14 mouse cellular contexts compared by ENCODE assay signal in genomic region chr11:69003592-69003991, GRCm38 (mm10). TPM values are rescaled to one million over a fixed set of nuclear protein-coding genes. Genes with fewer than 3 reads are reported as not detected.
A peak's percentile ranks its signal among the peaks of the same experiment; 100 is the strongest.
DNase-seq lines count a peak whose midpoint lies in the region; ATAC-seq lines count a peak whose summit lies in the region.
"Had no signal": no experiment of that assay in that cellular context is flagged by ENCODE, and none has a peak within 500 bp of the region (broad histone marks: within the 10 kb centered on the region; RNA-seq: fewer than 3 reads in every experiment).

No protein-coding gene starts in this region.

- H3K27me3 ChIP-seq in limb, embryonic 11.5 days (ENCODE audit: control insufficient read depth, insufficient read depth, low read length) = no peaks in the 10 kb centered on the region
- H3K27me3 ChIP-seq in limb, embryonic 10.5 days (ENCODE audit: low read depth, poor library complexity, severe bottlenecking) = no peaks in the 10 kb centered on the region
- H3K27me3 ChIP-seq in neural tube, embryonic 15.5 days (replicated peaks) = no peaks in the 10 kb centered on the region
- H3K27me3 ChIP-seq in midbrain, embryonic 16.5 days (ENCODE audit: control insufficient read depth, insufficient read depth, low read depth, low read length) = no peaks in the 10 kb centered on the region
- H3K27me3 ChIP-seq: embryonic facial prominence, embryonic 13.5 days; limb, embryonic 12.5 days; stomach, embryonic 15.5 days had no signal

- DNase-seq in heart, adult 18-20 months = peak; percentile 34 to 44
- no peak for DNase-seq in heart, adult 11 months
- peak; percentile 36 for DNase-seq in limb, embryonic 11.5 days (ENCODE audit: low spot score)
- no peak for DNase-seq in limb, embryonic 10.5 days (ENCODE audit: low spot score)
- peak; percentile 35 to 46 for DNase-seq in adrenal gland, adult 18-20 months (ENCODE audit: low spot score in 2 of 2)
- DNase-seq in lung, postnatal 14 days = peak; percentile 27
- DNase-seq: forebrain, postnatal 0 days had no signal

- H3K9ac ChIP-seq in limb, embryonic 11.5 days (ENCODE audit: low read length) = no peak overlapping the region
- H3K9ac ChIP-seq in neural tube, embryonic 15.5 days (replicated peaks) = no peak overlapping the region
- H3K9ac ChIP-seq in midbrain, embryonic 16.5 days (ENCODE audit: low read depth, low read length) = no peak overlapping the region
- H3K9ac ChIP-seq: embryonic facial prominence, embryonic 13.5 days; forebrain, postnatal 0 days; limb, embryonic 12.5 days; stomach, embryonic 15.5 days had no signal

- H3K4me2 ChIP-seq in limb, embryonic 11.5 days (ENCODE audit: low read depth, severe bottlenecking) = no peak overlapping the region
- H3K4me2 ChIP-seq in neural tube, embryonic 15.5 days = no peak overlapping the region
- no peak overlapping the region for H3K4me2 ChIP-seq in midbrain, embryonic 16.5 days (ENCODE audit: low read length)
- H3K4me2 ChIP-seq: embryonic facial prominence, embryonic 13.5 days; limb, embryonic 12.5 days; stomach, embryonic 15.5 days had no signal

- no peak overlapping the region for H3K27ac ChIP-seq in limb, embryonic 11.5 days (replicated peaks; ENCODE audit: low read depth, low read length)
- no peak overlapping the region for H3K27ac ChIP-seq in limb, embryonic 10.5 days
- H3K27ac ChIP-seq in neural tube, embryonic 15.5 days (replicated peaks) = no peak overlapping the region
- no peak overlapping the region for H3K27ac ChIP-seq in midbrain, embryonic 16.5 days (ENCODE audit: low read length)
- H3K27ac ChIP-seq: embryonic facial prominence, embryonic 13.5 days; limb, embryonic 12.5 days; macrophage; stomach, embryonic 15.5 days had no signal

- no peak overlapping the region for H3K4me3 ChIP-seq in limb, embryonic 11.5 days (ENCODE audit: low read depth, low read length)
- no peak overlapping the region for H3K4me3 ChIP-seq in limb, embryonic 10.5 days
- no peak overlapping the region for H3K4me3 ChIP-seq in neural tube, embryonic 15.5 days (replicated peaks)
- no peak overlapping the region for H3K4me3 ChIP-seq in midbrain, embryonic 16.5 days (ENCODE audit: low read depth, low read length)
- H3K4me3 ChIP-seq: embryonic facial prominence, embryonic 13.5 days; limb, embryonic 12.5 days; myocyte; stomach, embryonic 15.5 days had no signal

- whole genome bisulfite sequencing in limb, embryonic 11.5 days = 65% methylated on average over 4 of the region's 4 CpGs
- 67% methylated on average over 4 of the region's 4 CpGs for WGBS in limb, embryonic 10.5 days
- WGBS in neural tube, embryonic 15.5 days = 70% methylated on average over 4 of the region's 4 CpGs
- WGBS in midbrain, embryonic 16.5 days = 70% methylated on average over 4 of the region's 4 CpGs

- peaks cover 4% of the 10 kb centered on the region; the same call in 1 of the 2 replicates for H3K4me1 ChIP-seq in limb, embryonic 11.5 days (ENCODE audit: control insufficient read depth, insufficient read depth, low read length)
- peaks cover 10% of the 10 kb centered on the region; the same call in 1 of the 2 replicates for H3K4me1 ChIP-seq in limb, embryonic 10.5 days
- peaks cover 12% of the 10 kb centered on the region for H3K4me1 ChIP-seq in neural tube, embryonic 15.5 days
- H3K4me1 ChIP-seq in midbrain, embryonic 16.5 days (ENCODE audit: control insufficient read depth, insufficient read depth, low read length) = peaks cover 8% of the 10 kb centered on the region

- H3K36me3 ChIP-seq in limb, embryonic 11.5 days (ENCODE audit: control insufficient read depth, insufficient read depth, low read length) = peaks cover 20% of the 10 kb centered on the region
- H3K36me3 ChIP-seq in limb, embryonic 10.5 days = peaks cover 77% of the 10 kb centered on the region
- H3K36me3 ChIP-seq in neural tube, embryonic 15.5 days = peaks cover 49% of the 10 kb centered on the region
- peaks cover 25% of the 10 kb centered on the region for H3K36me3 ChIP-seq in midbrain, embryonic 16.5 days (ENCODE audit: control insufficient read depth, insufficient read depth, low read length)

- no peaks in the 10 kb centered on the region for H3K9me3 ChIP-seq in limb, embryonic 11.5 days (ENCODE audit: control insufficient read depth, low read length)
- no peaks in the 10 kb centered on the region for H3K9me3 ChIP-seq in limb, embryonic 10.5 days (replicated peaks)
- no peaks in the 10 kb centered on the region for H3K9me3 ChIP-seq in neural tube, embryonic 15.5 days (replicated peaks)
- no peaks in the 10 kb centered on the region for H3K9me3 ChIP-seq in midbrain, embryonic 16.5 days (replicated peaks; ENCODE audit: control insufficient read depth, low read length, poor library complexity, severe bottlenecking)
- H3K9me3 ChIP-seq: embryonic facial prominence, embryonic 13.5 days; limb, embryonic 12.5 days; stomach, embryonic 15.5 days had no signal

- no peak for ATAC-seq in limb, embryonic 11.5 days (ENCODE audit: insufficient number of reproducible peaks, low FRiP score, low TSS enrichment, low read depth)
- no peak for ATAC-seq in neural tube, embryonic 15.5 days (ENCODE audit: low FRiP score)
- no peak for ATAC-seq in midbrain, embryonic 16.5 days
- ATAC-seq: forebrain, postnatal 0 days had no signal

RNA-seq across cellular contexts. Expression of gene Pfas, which starts 4.7 kb away (rescaled TPM):
- 1 to 10 TPM; 5.4 to 6.2 TPM for total RNA-seq in heart, adult 18-20 months (2021)
- polyA plus RNA-seq in limb, embryonic 11.5 days (2014; fragmentation: Nextera tagmentation; extraction: Ambion mirVana) = 43.6 and 48.8 TPM in 2 replicates
- polyA plus RNA-seq in limb, embryonic 10.5 days (2016; fragmentation: Nextera tagmentation; extraction: Ambion mirVana) = 66.5 and 70.0 TPM in 2 replicates
- 10 to 100 TPM; 26.4 to 30.4 TPM for total RNA-seq in adrenal gland, adult 18-20 months (2021)
- polyA plus RNA-seq in neural tube, embryonic 15.5 days (2015; fragmentation: Nextera tagmentation; extraction: Ambion mirVana) = 15.5 and 20.2 TPM in 2 replicates
- 15.8 and 16.8 TPM in 2 replicates for polyA plus RNA-seq in midbrain, embryonic 16.5 days (2015; fragmentation: Nextera tagmentation; extraction: Ambion mirVana)

RNA-seq across cellular contexts. Expression of gene Ctc1, which starts 12.1 kb away (rescaled TPM):
- total RNA-seq in heart, adult 18-20 months (2021) = 10 to 100 TPM; 10.9 to 13.9 TPM
- 80.4 and 83.1 TPM in 2 replicates for polyA plus RNA-seq in limb, embryonic 11.5 days (2014; fragmentation: Nextera tagmentation; extraction: Ambion mirVana)
- 103 and 104 TPM in 2 replicates for polyA plus RNA-seq in limb, embryonic 10.5 days (2016; fragmentation: Nextera tagmentation; extraction: Ambion mirVana)
- total RNA-seq in adrenal gland, adult 18-20 months (2021) = 10 to 100 TPM; 20.3 to 28.9 TPM
- 53.4 and 55.0 TPM in 2 replicates for polyA plus RNA-seq in neural tube, embryonic 15.5 days (2015; fragmentation: Nextera tagmentation; extraction: Ambion mirVana)
- 66.5 and 67.0 TPM in 2 replicates for polyA plus RNA-seq in midbrain, embryonic 16.5 days (2015; fragmentation: Nextera tagmentation; extraction: Ambion mirVana)

RNA-seq across cellular contexts. Expression of gene Rangrf, which starts 28.6 kb away (rescaled TPM):
- 100 to 1,000 TPM in 1 of 2 experiments, 10 to 100 TPM in 1; 87.5 to 102 TPM for total RNA-seq in heart, adult 18-20 months (2021)
- polyA plus RNA-seq in limb, embryonic 11.5 days (2014; fragmentation: Nextera tagmentation; extraction: Ambion mirVana) = 82.6 and 84.4 TPM in 2 replicates
- 88.6 and 115 TPM in 2 replicates for polyA plus RNA-seq in limb, embryonic 10.5 days (2016; fragmentation: Nextera tagmentation; extraction: Ambion mirVana)
- 10 to 100 TPM; 13.5 to 16.7 TPM for total RNA-seq in adrenal gland, adult 18-20 months (2021)
- 33.7 and 33.9 TPM in 2 replicates for polyA plus RNA-seq in neural tube, embryonic 15.5 days (2015; fragmentation: Nextera tagmentation; extraction: Ambion mirVana)
- polyA plus RNA-seq in midbrain, embryonic 16.5 days (2015; fragmentation: Nextera tagmentation; extraction: Ambion mirVana) = 23.3 and 24.8 TPM in 2 replicates

RNA-seq across cellular contexts. Expression of gene Slc25a35, which starts 35.7 kb away (rescaled TPM):
- total RNA-seq in heart, adult 18-20 months (2021) = 1 to 10 TPM; 4.8 to 9.3 TPM
- polyA plus RNA-seq in limb, embryonic 11.5 days (2014; fragmentation: Nextera tagmentation; extraction: Ambion mirVana) = 2.6 and 3.0 TPM in 2 replicates
- polyA plus RNA-seq in limb, embryonic 10.5 days (2016; fragmentation: Nextera tagmentation; extraction: Ambion mirVana) = 2.4 and 3.2 TPM in 2 replicates
- 10 to 100 TPM; 30.6 to 55.5 TPM for total RNA-seq in adrenal gland, adult 18-20 months (2021)
- polyA plus RNA-seq in neural tube, embryonic 15.5 days (2015; fragmentation: Nextera tagmentation; extraction: Ambion mirVana) = 1.9 and 2.1 TPM in 2 replicates
- polyA plus RNA-seq in midbrain, embryonic 16.5 days (2015; fragmentation: Nextera tagmentation; extraction: Ambion mirVana) = 1.4 and 1.6 TPM in 2 replicates

RNA-seq across cellular contexts. Expression of gene Aurkb, which starts 41.9 kb away (rescaled TPM):
- total RNA-seq in heart, adult 18-20 months (2021) = 1 to 10 TPM in 1 of 2 experiments, under 1 TPM in 1; 0.67 to 1.5 TPM
- 171 and 178 TPM in 2 replicates for polyA plus RNA-seq in limb, embryonic 11.5 days (2014; fragmentation: Nextera tagmentation; extraction: Ambion mirVana)
- polyA plus RNA-seq in limb, embryonic 10.5 days (2016; fragmentation: Nextera tagmentation; extraction: Ambion mirVana) = 214 and 217 TPM in 2 replicates
- total RNA-seq in adrenal gland, adult 18-20 months (2021) = 1 to 10 TPM; 1.4 to 1.9 TPM
- polyA plus RNA-seq in neural tube, embryonic 15.5 days (2015; fragmentation: Nextera tagmentation; extraction: Ambion mirVana) = 15.6 and 47.4 TPM in 2 replicates
- 12.6 and 15.4 TPM in 2 replicates for polyA plus RNA-seq in midbrain, embryonic 16.5 days (2015; fragmentation: Nextera tagmentation; extraction: Ambion mirVana)

Comparison
In these comparisons a context has a peak if more than half of its experiments do, and no peak if none do; other contexts are left out.
1. DNase-seq: peak in heart, adult 18-20 months (2 of 2), limb, embryonic 11.5 days (single experiment), adrenal gland, adult 18-20 months (2 of 2) and lung, postnatal 14 days (single experiment); none in heart, adult 11 months (single experiment) and limb, embryonic 10.5 days (single experiment).